Mouse (Mus musculus) liver, embryonic 14.5 days (tissue): ENCODE measurements around the gene Lrp1. TPM values are rescaled to one million over a fixed set of nuclear protein-coding genes. Genes with fewer than 3 reads are reported as not detected.

Experiments
- ATAC-seq: fragments of 200-750 bp; cut with Nextera tagmentation; 2 replicates; pipeline ENCODE4 v1.8.0; 2017; ENCODE audit warnings: moderate number of reproducible peaks, mild to moderate bottlenecking, moderate library complexity; ENCODE audit not compliant: insufficient read depth
- DNase-seq, 3 experiments: peaks; one replicate each; pipeline ENCODE4 v3.0.0-alpha.2; 2012 to 2013; ENCODE audit warnings: low read depth in 3 of 3, low spot score in 3 of 3
- H3K27ac ChIP-seq: fragments of 300-500 bp; sonication (generic); 2 replicates; pipeline ENCODE4 v1.5.1; 2014; ENCODE audit warnings: moderate library complexity, mild to moderate bottlenecking, control low read depth, inconsistent platforms
- H3K27me3 ChIP-seq: fragments of 300-500 bp; sonication (generic); 2 replicates; pipeline ENCODE4 v1.6.1; 2014; ENCODE audit warnings: mild to moderate bottlenecking, low read length, moderate library complexity; ENCODE audit not compliant: control insufficient read depth, insufficient read depth
- H3K36me3 ChIP-seq: fragments of 300-500 bp; sonication (generic); replicated peaks from 2 replicates; pipeline ENCODE4 v1.6.1; 2014; ENCODE audit warnings: low read depth; ENCODE audit not compliant: control insufficient read depth, insufficient read depth
- H3K4me1 ChIP-seq, 2 experiments: fragments of 200-500 bp in 1 of 2; fragments of 300-500 bp in 1 of 2; sonication (generic) in 1 of 2; replicated peaks; 2 replicates each; pipeline ENCODE4 v1.6.1; 2012 to 2014; ENCODE audit warnings: antibody characterized with exemption in 1 of 2, inconsistent platforms in 1 of 2, low read length in 1 of 2; ENCODE audit not compliant: control insufficient read depth in 2 of 2, insufficient read depth in 2 of 2
- H3K4me2 ChIP-seq: fragments of 300-500 bp; sonication (generic); 2 replicates; pipeline ENCODE4 v1.6.1; 2014; ENCODE audit warnings: low read depth, mild to moderate bottlenecking, control low read depth, moderate library complexity
- H3K4me3 ChIP-seq, 2 experiments: fragments of 200-500 bp in 1 of 2; fragments of 300-500 bp in 1 of 2; sonication (generic) in 1 of 2; 2 replicates each; pipeline ENCODE4 v1.5.1; 2012 to 2014; ENCODE audit warnings: low read depth in 2 of 2, low read length in 2 of 2, mild to moderate bottlenecking in 2 of 2, control low read depth in 1 of 2, inconsistent platforms in 1 of 2, moderate library complexity in 1 of 2; ENCODE audit not compliant: insufficient read depth in 1 of 2
- H3K9ac ChIP-seq: fragments of 300-500 bp; sonication (generic); replicated peaks from 2 replicates; pipeline ENCODE4 v1.6.1; 2014; ENCODE audit warnings: mild to moderate bottlenecking, control low read depth, moderate library complexity
- H3K9me3 ChIP-seq: fragments of 300-500 bp; sonication (generic); 2 replicates; pipeline ENCODE4 v1.6.1; 2016; ENCODE audit warnings: low read length, mixed read lengths; ENCODE audit not compliant: control insufficient read depth
- CTCF ChIP-seq: IDR thresholded peaks from 2 replicates; pipeline ENCODE4 v1.5.1; 2016; ENCODE audit warnings: antibody characterized with exemption, low read depth, control low read depth
- EP300 ChIP-seq: IDR thresholded peaks from 2 replicates; pipeline ENCODE4 v1.6.1; 2016; ENCODE audit warnings: antibody characterized with exemption, low read depth
- WGBS: fragments of 180-500 bp; shearing (Covaris S2); extraction: QIAGEN DNeasy Blood & Tissue Kit; methylation state at CpG from one replicate; pipeline ENCODE4 v1.1.7; 2014; ENCODE audit not compliant: insufficient replicate concordance; 5-methylcytosine and 5-hydroxymethylcytosine counted together
- polyA plus RNA-seq, 2 experiments: library from polyadenylated mRNA; depleted of rRNA in 1 of 2; stranded (reverse) in 1 of 2; unstranded in 1 of 2; fragments of >200 nt; fragmentation: Nextera tagmentation in 1 of 2; extraction: Ambion mirVana in 1 of 2; gene quantifications; 2 replicates each; pipeline versions ENCODE4 v1.2.1 to v1.2.3; 2012 to 2014

Gene Lrp1
- polyA plus RNA-seq, 2 experiments = 13.2 to 18.2 TPM

DNA sequence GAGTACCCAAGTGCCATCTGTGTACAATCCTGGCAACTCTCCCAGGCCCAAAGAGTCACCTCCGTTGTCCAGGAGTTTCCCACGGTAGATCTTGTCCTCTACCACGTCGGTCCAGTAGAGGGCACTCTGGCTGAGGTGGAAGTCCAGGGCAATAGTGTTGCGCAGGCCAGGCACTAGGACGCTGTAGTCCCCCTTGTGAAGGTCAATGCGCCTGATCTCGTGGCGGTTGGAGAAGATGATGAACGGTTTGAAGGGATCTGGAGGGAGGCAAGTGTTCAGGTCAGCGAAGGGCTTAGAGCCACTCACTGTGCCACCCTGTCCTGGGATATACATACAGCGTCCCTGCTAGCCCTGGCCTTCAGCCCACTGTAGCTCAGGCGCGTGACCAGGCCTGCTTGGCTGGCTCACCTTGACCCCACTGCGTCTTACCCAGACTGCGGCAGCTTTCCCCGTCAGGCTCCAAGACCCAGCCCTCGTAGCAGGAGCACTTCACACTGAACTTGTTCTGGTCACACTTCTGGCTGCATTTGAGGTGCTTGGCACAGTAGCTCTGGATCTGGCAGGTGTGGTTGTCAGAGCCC is 44.5 kb downstream of the Lrp1 start:
- no peak overlapping the region for H3K4me3 ChIP-seq
- no peak overlapping the region for H3K27ac ChIP-seq
- H3K27me3 ChIP-seq = no peaks in the 10 kb centered on the region
- TF ChIP-seq CTCF = peak; percentile 83
- no peak for TF ChIP-seq EP300
- ATAC-seq (no peak), DNase-seq (peak in 1 of 3 experiments; percentile 22)
- H3K4me2 ChIP-seq = no peak overlapping the region
- WGBS = 49% methylated on average over 18 of the region's 18 CpGs
- no peak overlapping the region for H3K9ac ChIP-seq
- no peaks in the 10 kb centered on the region for H3K9me3 ChIP-seq
- H3K36me3 ChIP-seq = no peaks in the 10 kb centered on the region
- no peaks in the 10 kb centered on the region for H3K4me1 ChIP-seq

DNA sequence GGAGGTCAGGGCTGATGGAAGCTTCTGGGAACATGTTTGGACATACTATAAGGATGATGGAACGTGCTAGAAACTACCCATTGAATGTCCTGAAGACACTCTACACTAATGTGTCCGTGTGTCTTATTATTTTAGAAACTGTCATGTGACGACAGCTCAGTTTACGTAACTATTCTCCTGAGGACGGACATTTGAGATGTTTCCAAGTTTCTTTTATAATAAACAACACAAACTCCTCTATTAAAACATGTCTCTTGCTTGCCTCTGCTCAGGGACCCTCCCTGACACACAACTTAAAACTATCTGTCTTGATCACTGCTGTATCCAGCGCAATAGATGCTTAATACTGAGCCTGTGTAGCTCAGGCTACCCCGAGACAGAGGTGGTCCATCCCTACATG is 45.2 kb downstream of the Lrp1 start:
- Histone ChIP-seq H3K9ac (no peak overlapping the region), H3K9me3 (no peaks in the 10 kb centered on the region), H3K4me2 (no peak overlapping the region), H3K27ac (no peak overlapping the region), H3K36me3 (no peaks in the 10 kb centered on the region), H3K27me3 (no peaks in the 10 kb centered on the region), H3K4me1 (peaks cover 3 to 6% of the 10 kb centered on the region in 2 experiments), H3K4me3 (no peak overlapping the region)
- TF ChIP-seq EP300 (no peak), CTCF (no peak)
- no peak for ATAC-seq
- 68% methylated on average over 7 of the region's 7 CpGs for WGBS
- DNase-seq = no peak

DNA sequence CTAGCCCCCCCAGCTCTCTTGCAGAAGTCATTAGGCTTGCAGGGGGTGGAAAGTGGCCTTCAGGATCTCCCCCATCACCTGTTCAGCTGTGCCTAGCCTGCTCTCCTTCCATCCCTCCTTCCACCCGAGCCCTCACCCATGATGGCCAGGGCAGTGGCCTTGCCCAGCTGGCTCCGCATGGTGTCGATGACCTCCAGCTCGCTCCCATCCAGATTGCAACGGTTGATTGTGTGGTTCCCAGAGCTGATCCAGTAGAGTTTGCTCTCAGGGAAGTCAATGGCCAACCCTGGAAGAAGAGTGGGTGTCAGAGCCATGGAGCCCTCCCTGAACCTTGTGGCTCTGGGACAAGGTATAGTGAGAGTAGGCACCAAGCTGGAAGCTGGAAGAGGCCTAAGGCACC is 48.7 kb downstream of the Lrp1 start:
- no peaks in the 10 kb centered on the region for H3K9me3 ChIP-seq

DNA sequence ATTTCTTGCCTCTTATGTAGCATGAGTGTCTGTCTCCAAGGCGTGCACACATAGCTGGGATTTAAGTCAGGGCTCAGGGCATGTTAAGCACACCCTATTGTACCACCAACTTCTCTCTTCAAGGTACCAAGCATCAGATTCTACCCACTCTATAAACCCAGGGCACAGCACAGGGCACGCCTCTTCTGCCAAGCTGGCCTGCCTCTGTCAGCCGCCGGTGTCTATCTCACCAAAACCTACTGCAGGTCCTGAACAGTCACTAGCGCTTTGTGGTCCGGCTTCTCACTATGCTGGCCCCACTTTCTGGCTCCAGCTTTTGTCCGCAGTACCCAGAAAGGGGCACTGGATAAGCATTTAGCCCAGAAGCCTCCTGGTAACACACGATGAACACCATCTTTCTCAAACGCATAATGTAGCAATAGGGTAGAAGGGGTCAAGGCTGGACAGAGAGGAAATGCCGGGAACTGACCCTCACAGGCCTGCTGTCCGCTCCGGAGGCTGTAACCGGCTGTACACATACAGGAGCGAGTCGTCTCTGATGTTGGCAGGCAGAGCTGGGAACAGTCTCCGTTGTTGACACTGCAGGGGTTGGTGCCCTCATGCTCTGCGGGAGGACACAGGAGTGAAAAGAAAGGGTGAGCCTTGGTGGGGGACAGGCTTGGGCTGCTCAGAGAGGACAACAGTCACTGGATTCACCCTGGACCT is 49.9 kb downstream of the Lrp1 start:
- Histone ChIP-seq H3K36me3 (no peaks in the 10 kb centered on the region), H3K4me2 (peak overlapping the region; percentile 20; the same call in 1 of the 2 replicates), H3K4me3 (no peak overlapping the region), H3K4me1 (peaks cover 7 to 15% of the 10 kb centered on the region in 2 experiments), H3K9me3 (no peaks in the 10 kb centered on the region), H3K27me3 (no peaks in the 10 kb centered on the region), H3K9ac (no peak overlapping the region), H3K27ac (no peak overlapping the region; the same call in 1 of the 2 replicates)
- ATAC-seq (peak; percentile 38; the same call in 1 of the 2 replicates), DNase-seq (no peak)
- TF ChIP-seq EP300 (no peak), CTCF (no peak)
- WGBS = 61% methylated on average over 17 of the region's 17 CpGs

More for the DNA sequence above, 48.7 kb downstream of the Lrp1 start:
- Histone ChIP-seq H3K9ac (no peak overlapping the region), H3K27ac (no peak overlapping the region), H3K4me2 (no peak overlapping the region), H3K27me3 (no peaks in the 10 kb centered on the region), H3K4me1 (peaks cover 7 to 15% of the 10 kb centered on the region in 2 experiments), H3K36me3 (no peaks in the 10 kb centered on the region), H3K4me3 (no peak overlapping the region)
- ATAC-seq (no peak), DNase-seq (no peak)
- TF ChIP-seq CTCF (no peak), EP300 (no peak)
- WGBS = 73% methylated on average over 5 of the region's 5 CpGs

DNA sequence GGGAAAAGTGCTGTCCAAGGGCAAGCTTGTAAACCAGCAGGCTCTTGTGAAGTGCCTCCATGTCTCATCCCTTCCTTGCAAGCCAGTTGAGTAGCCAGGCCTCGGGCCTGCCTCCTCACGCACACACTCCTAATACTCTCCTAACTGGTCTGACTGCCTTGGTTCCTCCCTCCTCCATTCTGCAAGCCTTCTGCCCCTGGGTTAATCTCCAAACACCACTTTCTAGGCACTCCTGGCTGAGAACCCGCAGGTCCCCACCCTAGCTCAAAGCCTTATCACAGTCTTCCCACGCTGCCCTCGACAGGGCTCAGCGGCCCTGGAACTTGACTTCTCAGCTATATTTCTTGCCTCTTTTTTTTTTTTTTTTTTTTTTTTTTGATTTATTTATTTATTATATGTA is 50.6 kb downstream of the Lrp1 start:
- peak; percentile 60 to 63 (median 60) for DNase-seq
- TF ChIP-seq EP300 (no peak; the same call in 1 of the 2 replicates), CTCF (no peak)
- peaks cover 7 to 15% of the 10 kb centered on the region in 2 experiments for H3K4me1 ChIP-seq
- H3K4me3 ChIP-seq = no peak overlapping the region
- no peaks in the 10 kb centered on the region for H3K27me3 ChIP-seq
- ATAC-seq = peak; percentile 87
- WGBS = 23% methylated on average over 6 of the region's 6 CpGs
- H3K4me2 ChIP-seq = peak overlapping the region; percentile 25
- H3K27ac ChIP-seq = peak overlapping the region; percentile 43
- no peaks in the 10 kb centered on the region for H3K9me3 ChIP-seq
- H3K36me3 ChIP-seq = no peaks in the 10 kb centered on the region
- H3K9ac ChIP-seq = peak overlapping the region; percentile 24; the same call in 1 of the 2 replicates
